Mouse (Mus musculus): Measurements from ENCODE around the gene Nynrin. TPM values are rescaled to one million over a fixed set of nuclear protein-coding genes. Genes with fewer than 3 reads are reported as not detected.

Gene Nynrin
- total RNA-seq, 2 experiments from 2014 or later: 1.6 to 2.0 TPM

GRCm38 (mm10) chr14:55826551-55827340, 27.1 kb upstream of the Nynrin start:
- no peak for TF ChIP-seq CTCF (IDR thresholded peaks at IDR 0.05)
- peak overlapping the region; percentile 92 for H3K27ac ChIP-seq
- peak; percentile 54 for DNase-seq

GRCm38 (mm10) chr14:55828716-55829263, 25.0 kb upstream of the Nynrin start:
- peak overlapping the region; percentile 56 for H3K27ac ChIP-seq
- DNase-seq: no peak

More at GRCm38 (mm10) chr14:55826551-55827340, 27.1 kb upstream of the Nynrin start:
- intact Hi-C loops (cut with DNase I): no loop called here
- H3K4me3 ChIP-seq: peak overlapping the region; percentile 83

GRCm38 (mm10) chr14:55829854-55830253, 24.0 kb upstream of the Nynrin start:
- intact Hi-C loops (cut with DNase I): no loop called here
- no peak for DNase-seq
- no peak for TF ChIP-seq CTCF (IDR thresholded peaks at IDR 0.05)
- Histone ChIP-seq H3K27ac (no peak overlapping the region), H3K4me3 (no peak overlapping the region)

More at GRCm38 (mm10) chr14:55828716-55829263, 25.0 kb upstream of the Nynrin start:
- no peak for TF ChIP-seq CTCF (IDR thresholded peaks at IDR 0.05)
- H3K4me3 ChIP-seq: no peak overlapping the region; the same call in 1 of the 2 replicates
- intact Hi-C loops (cut with DNase I): no loop called here

GRCm38 (mm10) chr14:55830331-55830730, 23.5 kb upstream of the Nynrin start:
- TF ChIP-seq CTCF (IDR thresholded peaks at IDR 0.05): no peak
- no peak for DNase-seq
- intact Hi-C loops (cut with DNase I): no loop called here

GRCm38 (mm10) chr14:55833126-55833525, 20.7 kb upstream of the Nynrin start:
- Histone ChIP-seq H3K4me3 (no peak overlapping the region), H3K27ac (no peak overlapping the region)
- DNase-seq: no peak
- intact Hi-C loops (cut with DNase I): no loop called here
- no peak for TF ChIP-seq CTCF (IDR thresholded peaks at IDR 0.05)

More at GRCm38 (mm10) chr14:55830331-55830730, 23.5 kb upstream of the Nynrin start:
- H3K27ac ChIP-seq: no peak overlapping the region
- no peak overlapping the region for H3K4me3 ChIP-seq

- TF ChIP-seq CTCF (IDR thresholded peaks at IDR 0.05): no peak
- H3K27ac ChIP-seq: no peak overlapping the region
- H3K4me3 ChIP-seq: no peak overlapping the region
- DNase-seq: no peak
- intact Hi-C loops (cut with DNase I): no loop called here
Observed at GRCm38 (mm10) chr14:55834808-55835533, 18.8 kb upstream of the Nynrin start.

- intact Hi-C loops (cut with DNase I): no loop called here
- TF ChIP-seq CTCF (IDR thresholded peaks at IDR 0.05): no peak
- DNase-seq: no peak
- Histone ChIP-seq H3K4me3 (no peak overlapping the region), H3K27ac (no peak overlapping the region)
Observed at GRCm38 (mm10) chr14:55838312-55838711, 15.5 kb upstream of the Nynrin start.

GRCm38 (mm10) chr14:55838740-55839139, 15.1 kb upstream of the Nynrin start:
- no peak overlapping the region for H3K27ac ChIP-seq
- TF ChIP-seq CTCF (IDR thresholded peaks at IDR 0.05): peak; percentile 33; the same call in 1 of the 2 replicates
- DNase-seq: no peak
- H3K4me3 ChIP-seq: no peak overlapping the region
- intact Hi-C loops (cut with DNase I): no loop called here

GRCm38 (mm10) chr14:55840853-55841366, 12.9 kb upstream of the Nynrin start:
- Histone ChIP-seq H3K4me3 (no peak overlapping the region), H3K27ac (no peak overlapping the region)
- intact Hi-C loops (cut with DNase I): no loop called here
- TF ChIP-seq CTCF (IDR thresholded peaks at IDR 0.05): no peak
- no peak for DNase-seq

GRCm38 (mm10) chr14:55842794-55843193, 11.0 kb upstream of the Nynrin start:
- peak; percentile 54 for TF ChIP-seq CTCF (IDR thresholded peaks at IDR 0.05)

GRCm38 (mm10) chr14:55845506-55846294, 8.1 kb upstream of the Nynrin start:
- Histone ChIP-seq H3K4me3 (no peak overlapping the region), H3K27ac (no peak overlapping the region)
- TF ChIP-seq CTCF (IDR thresholded peaks at IDR 0.05): no peak
- intact Hi-C loops (cut with DNase I): no loop called here
- no peak for DNase-seq

More at GRCm38 (mm10) chr14:55842794-55843193, 11.0 kb upstream of the Nynrin start:
- intact Hi-C loops (cut with DNase I): no loop called here
- DNase-seq: no peak
- Histone ChIP-seq H3K27ac (no peak overlapping the region), H3K4me3 (no peak overlapping the region)

GRCm38 (mm10) chr14:55850885-55851284, 2.9 kb upstream of the Nynrin start:
- intact Hi-C loops (cut with DNase I): no loop called here
- no peak for DNase-seq
- TF ChIP-seq CTCF (IDR thresholded peaks at IDR 0.05): no peak
- no peak overlapping the region for H3K4me3 ChIP-seq
- H3K27ac ChIP-seq: no peak overlapping the region
